ENCODE assay signal across 8 mouse cellular contexts in genomic region chr9:31031414-31031843, GRCm38 (mm10). TPM values are rescaled to one million over a fixed set of nuclear protein-coding genes. Genes with fewer than 3 reads are reported as not detected.
A peak's percentile ranks its signal among the peaks of the same experiment; 100 is the strongest.
DNase-seq lines count a peak whose midpoint lies in the region; ATAC-seq and TF ChIP-seq lines count a peak whose summit lies in the region.

No protein-coding gene starts in this region.

- WGBS in heart, embryonic 16.5 days, result 12% methylated on average over 8 of the region's 8 CpGs
- WGBS in hindbrain, embryonic 12.5 days, result 16% methylated on average over 8 of the region's 8 CpGs
- 17% methylated on average over 8 of the region's 8 CpGs for WGBS in midbrain, embryonic 12.5 days

- peak overlapping the region; percentile 99; the same call in 1 of the 2 replicates for H3K27ac ChIP-seq in heart, embryonic 16.5 days (ENCODE audit: low read length)
- peak overlapping the region; percentile 98 for H3K27ac ChIP-seq in hindbrain, embryonic 12.5 days
- H3K27ac ChIP-seq in midbrain, embryonic 12.5 days (replicated peaks), result no peak overlapping the region

- no peak for TF ChIP-seq CTCF in G1E (IDR thresholded peaks at IDR 0.05; ENCODE audit: low read depth, low read length)

- peak overlapping the region; percentile 90 for H3K4me2 ChIP-seq in heart, embryonic 16.5 days (ENCODE audit: low read depth, low read length)
- H3K4me2 ChIP-seq in hindbrain, embryonic 12.5 days (replicated peaks), result peak overlapping the region; percentile 67
- H3K4me2 ChIP-seq in midbrain, embryonic 12.5 days (replicated peaks), result peak overlapping the region; percentile 73

- intact Hi-C loops in left cerebral cortex, postnatal 36 days (cut with DNase I), result loop anchor here (2.0 kb wide), 1 partner anchor 89 kb away; the partner anchor contains the start of gene Adamts8

- H3K4me3 ChIP-seq in heart, embryonic 16.5 days (ENCODE audit: low read length), result peak overlapping the region; percentile 95
- H3K4me3 ChIP-seq in G1E (ENCODE audit: low read depth, low read length), result peak overlapping the region; percentile 96
- peak overlapping the region; percentile 64 for H3K4me3 ChIP-seq in hindbrain, embryonic 12.5 days
- peak overlapping the region; percentile 88 for H3K4me3 ChIP-seq in midbrain, embryonic 12.5 days

- ATAC-seq in heart, embryonic 16.5 days (replicated peaks; ENCODE audit: extremely low read depth, insufficient read depth, low FRiP score), result no peak
- no peak for ATAC-seq in G1E (ENCODE audit: extremely low read depth, insufficient number of reproducible peaks, low FRiP score, poor library complexity, severe bottlenecking)
- ATAC-seq in hindbrain, embryonic 12.5 days (ENCODE audit: low FRiP score), result no peak
- no peak for ATAC-seq in midbrain, embryonic 12.5 days (ENCODE audit: low FRiP score, low read depth)

- H3K9me3 ChIP-seq in heart, embryonic 16.5 days (replicated peaks; ENCODE audit: control insufficient read depth, low read length), result no peaks in the 10 kb centered on the region
- H3K9me3 ChIP-seq in G1E (replicated peaks), result no peaks in the 10 kb centered on the region
- no peaks in the 10 kb centered on the region for H3K9me3 ChIP-seq in hindbrain, embryonic 12.5 days (replicated peaks)
- H3K9me3 ChIP-seq in midbrain, embryonic 12.5 days, result no peaks in the 10 kb centered on the region

- peaks cover 13% of the 10 kb centered on the region for H3K4me1 ChIP-seq in heart, embryonic 16.5 days (ENCODE audit: control insufficient read depth, insufficient read depth, low read length)
- H3K4me1 ChIP-seq in G1E (ENCODE audit: insufficient read depth, low read depth, low read length), result peaks cover 24% of the 10 kb centered on the region
- peaks cover 14% of the 10 kb centered on the region for H3K4me1 ChIP-seq in hindbrain, embryonic 12.5 days
- peaks cover 14% of the 10 kb centered on the region for H3K4me1 ChIP-seq in midbrain, embryonic 12.5 days

- H3K27me3 ChIP-seq in heart, embryonic 16.5 days (ENCODE audit: control insufficient read depth, insufficient read depth, low read length), result no peaks in the 10 kb centered on the region
- no peaks in the 10 kb centered on the region for H3K27me3 ChIP-seq in G1E (ENCODE audit: insufficient read depth, low read length)
- H3K27me3 ChIP-seq in hindbrain, embryonic 12.5 days, result no peaks in the 10 kb centered on the region
- no peaks in the 10 kb centered on the region for H3K27me3 ChIP-seq in midbrain, embryonic 12.5 days

- no peaks in the 10 kb centered on the region for H3K36me3 ChIP-seq in heart, embryonic 16.5 days (ENCODE audit: control insufficient read depth, insufficient read depth)
- H3K36me3 ChIP-seq in G1E (replicated peaks), result peaks cover 14% of the 10 kb centered on the region
- peaks cover 3% of the 10 kb centered on the region; the same call in 1 of the 2 replicates for H3K36me3 ChIP-seq in hindbrain, embryonic 12.5 days
- H3K36me3 ChIP-seq in midbrain, embryonic 12.5 days, result 0 out of 2 replicates have a peak, but pooled peaks cover 3% of the 10 kb centered on the region

- peak overlapping the region; percentile 97 for H3K9ac ChIP-seq in heart, embryonic 16.5 days (ENCODE audit: low read length)
- peak overlapping the region; percentile 88 for H3K9ac ChIP-seq in hindbrain, embryonic 12.5 days
- H3K9ac ChIP-seq in midbrain, embryonic 12.5 days (replicated peaks), result peak overlapping the region; percentile 93

- no peak for DNase-seq in heart, adult 9 months (ENCODE audit: low spot score in 2 of 2)
- no peak for DNase-seq in G1E (ENCODE audit: low spot score)
- DNase-seq in left cerebral cortex, postnatal 36 days (ENCODE audit: low spot score in 2 of 2), result no peak
- DNase-seq in right cerebral cortex, adult 18-20 months, result no peak
- DNase-seq in urinary bladder, postnatal 4 days (ENCODE audit: low spot score in 2 of 2), result no peak

RNA-seq across cellular contexts. Expression of gene Zbtb44, which starts 1.0 kb away (rescaled TPM):
- 6.3 and 6.5 TPM in 2 replicates for polyA plus RNA-seq in heart, embryonic 16.5 days (2015; fragmentation: Nextera tagmentation; extraction: Ambion mirVana)
- 58.2 and 63.6 TPM in 2 replicates for total RNA-seq in G1E (2014; fragmentation: Nextera tagmentation)
- total RNA-seq in G1E (2017), result 24.7 and 27.5 TPM in 2 replicates
- polyA plus RNA-seq in G1E (2012), result 7.4 and 9.1 TPM in 2 replicates
- 7.1 TPM in 2 replicates for polyA plus RNA-seq in hindbrain, embryonic 12.5 days (2016; fragmentation: Nextera tagmentation; extraction: Ambion mirVana)
- polyA plus RNA-seq in midbrain, embryonic 12.5 days (2016; fragmentation: Nextera tagmentation; extraction: Ambion mirVana), result 7.1 and 7.6 TPM in 2 replicates
- total RNA-seq in left cerebral cortex, postnatal 36 days (2021), result 10 to 100 TPM; 37.2 to 43.6 TPM
